Mouse (Mus musculus): ENCODE data around the gene Uspl1. TPM values are rescaled to one million over a fixed set of nuclear protein-coding genes. Genes with fewer than 3 reads are reported as not detected.

Uspl1 gene
- polyA plus RNA-seq, 1 experiment: 18.4 TPM

- Histone ChIP-seq H3K4me3 (no peak overlapping the region), H3K79me2 (ENCODE audit: control insufficient read depth, insufficient read depth) (no peaks in the 10 kb centered on the region), H3ac (ENCODE audit: control insufficient read depth, insufficient read length) (no peak overlapping the region), H3K36me3 (ENCODE audit: control insufficient read depth, insufficient read depth) (peaks cover 14% of the 10 kb centered on the region), H3K27me3 (ENCODE audit: control insufficient read depth, insufficient read depth, insufficient read length) (no peaks in the 10 kb centered on the region), H3K4me2 (ENCODE audit: low read depth) (no peak overlapping the region)
- TF ChIP-seq TCF12 (IDR thresholded peaks at IDR 0.05; ENCODE audit: insufficient read depth, poor library complexity, severe bottlenecking): no peak
- no peak for TF ChIP-seq REST (IDR thresholded peaks at IDR 0.05; ENCODE audit: insufficient read depth, insufficient read length)
- TF ChIP-seq SRF (IDR thresholded peaks at IDR 0.05; ENCODE audit: control insufficient read depth, insufficient read length, low read depth): no peak
- TF ChIP-seq TCF3 (IDR thresholded peaks at IDR 0.05; ENCODE audit: insufficient read length, low read depth): no peak
- no peak for TF ChIP-seq MYOD1 (IDR thresholded peaks at IDR 0.05; ENCODE audit: control insufficient read depth in 1 of 3, insufficient read length in 2 of 3, low read depth in 2 of 3)
- TF ChIP-seq MAX (IDR thresholded peaks at IDR 0.05; ENCODE audit: low read depth): no peak
- TF ChIP-seq USF1 (IDR thresholded peaks at IDR 0.05; ENCODE audit: low read depth): no peak
- TF ChIP-seq E2F4 (IDR thresholded peaks at IDR 0.05; ENCODE audit: insufficient read depth): no peak
- no peak for TF ChIP-seq MYOG (IDR thresholded peaks at IDR 0.05; ENCODE audit: control insufficient read depth in 1 of 3, insufficient read depth in 1 of 3, insufficient read length in 2 of 3, low read depth in 2 of 3)
- TF ChIP-seq POLR2AphosphoS2 (IDR thresholded peaks at IDR 0.05; ENCODE audit: insufficient read length, low read depth): no peak
- no peak for TF ChIP-seq CEBPB (IDR thresholded peaks at IDR 0.05; ENCODE audit: insufficient read depth, poor library complexity, severe bottlenecking)
Measured at GRCm38 (mm10) chr5:149219493-149219892, 35.3 kb downstream of the Uspl1 start.

- Histone ChIP-seq H3K4me3 (no peak overlapping the region), H3ac (ENCODE audit: control insufficient read depth, insufficient read length) (no peak overlapping the region), H3K27me3 (ENCODE audit: control insufficient read depth, insufficient read depth, insufficient read length) (no peaks in the 10 kb centered on the region), H3K36me3 (ENCODE audit: control insufficient read depth, insufficient read depth) (peaks cover 4% of the 10 kb centered on the region), H3K4me2 (ENCODE audit: low read depth) (no peak overlapping the region), H3K79me2 (ENCODE audit: control insufficient read depth, insufficient read depth) (no peaks in the 10 kb centered on the region)
- no peak for TF ChIP-seq MAX (IDR thresholded peaks at IDR 0.05; ENCODE audit: low read depth)
- TF ChIP-seq E2F4 (IDR thresholded peaks at IDR 0.05; ENCODE audit: insufficient read depth): no peak
- TF ChIP-seq REST (IDR thresholded peaks at IDR 0.05; ENCODE audit: insufficient read depth, insufficient read length): no peak
- no peak for TF ChIP-seq TCF3 (IDR thresholded peaks at IDR 0.05; ENCODE audit: insufficient read length, low read depth)
- TF ChIP-seq MYOD1 (IDR thresholded peaks at IDR 0.05; ENCODE audit: control insufficient read depth in 1 of 3, insufficient read length in 2 of 3, low read depth in 2 of 3): no peak
- no peak for TF ChIP-seq POLR2AphosphoS2 (IDR thresholded peaks at IDR 0.05; ENCODE audit: insufficient read length, low read depth)
Measured at GRCm38 (mm10) chr5:149221355-149221754, 37.2 kb downstream of the Uspl1 start.

DNA sequence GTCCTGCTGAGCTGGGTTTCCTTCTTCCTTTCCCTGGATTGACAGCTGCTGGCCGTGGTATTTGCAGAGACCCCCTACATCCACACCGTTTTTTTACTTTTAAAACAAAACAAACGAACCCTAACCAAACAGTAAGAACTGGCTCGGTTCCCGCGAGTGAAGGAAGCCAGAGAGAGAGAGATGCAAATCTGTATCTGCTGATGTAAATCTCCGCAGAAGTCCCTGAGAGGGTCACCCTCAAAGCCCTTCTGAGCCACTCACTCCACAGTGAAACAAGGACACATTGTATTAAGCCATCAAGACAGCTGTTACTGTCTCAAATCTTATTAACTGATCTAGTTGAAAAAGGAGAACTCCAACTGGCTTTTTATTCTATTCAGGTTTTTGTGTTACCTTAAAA lies 40.5 kb downstream of the Uspl1 start:
- no peaks in the 10 kb centered on the region for H3K27me3 ChIP-seq (ENCODE audit: control insufficient read depth, insufficient read depth, insufficient read length)
- no peaks in the 10 kb centered on the region for H3K79me2 ChIP-seq (ENCODE audit: control insufficient read depth, insufficient read depth)
- TF ChIP-seq MYOD1 (IDR thresholded peaks at IDR 0.05; ENCODE audit: control insufficient read depth in 1 of 3, insufficient read length in 2 of 3, low read depth in 2 of 3): no peak
- no peaks in the 10 kb centered on the region for H3K36me3 ChIP-seq (ENCODE audit: control insufficient read depth, insufficient read depth)
- H3ac ChIP-seq (ENCODE audit: control insufficient read depth, insufficient read length): no peak overlapping the region
- H3K4me3 ChIP-seq: no peak overlapping the region
- H3K4me2 ChIP-seq (ENCODE audit: low read depth): no peak overlapping the region

DNA sequence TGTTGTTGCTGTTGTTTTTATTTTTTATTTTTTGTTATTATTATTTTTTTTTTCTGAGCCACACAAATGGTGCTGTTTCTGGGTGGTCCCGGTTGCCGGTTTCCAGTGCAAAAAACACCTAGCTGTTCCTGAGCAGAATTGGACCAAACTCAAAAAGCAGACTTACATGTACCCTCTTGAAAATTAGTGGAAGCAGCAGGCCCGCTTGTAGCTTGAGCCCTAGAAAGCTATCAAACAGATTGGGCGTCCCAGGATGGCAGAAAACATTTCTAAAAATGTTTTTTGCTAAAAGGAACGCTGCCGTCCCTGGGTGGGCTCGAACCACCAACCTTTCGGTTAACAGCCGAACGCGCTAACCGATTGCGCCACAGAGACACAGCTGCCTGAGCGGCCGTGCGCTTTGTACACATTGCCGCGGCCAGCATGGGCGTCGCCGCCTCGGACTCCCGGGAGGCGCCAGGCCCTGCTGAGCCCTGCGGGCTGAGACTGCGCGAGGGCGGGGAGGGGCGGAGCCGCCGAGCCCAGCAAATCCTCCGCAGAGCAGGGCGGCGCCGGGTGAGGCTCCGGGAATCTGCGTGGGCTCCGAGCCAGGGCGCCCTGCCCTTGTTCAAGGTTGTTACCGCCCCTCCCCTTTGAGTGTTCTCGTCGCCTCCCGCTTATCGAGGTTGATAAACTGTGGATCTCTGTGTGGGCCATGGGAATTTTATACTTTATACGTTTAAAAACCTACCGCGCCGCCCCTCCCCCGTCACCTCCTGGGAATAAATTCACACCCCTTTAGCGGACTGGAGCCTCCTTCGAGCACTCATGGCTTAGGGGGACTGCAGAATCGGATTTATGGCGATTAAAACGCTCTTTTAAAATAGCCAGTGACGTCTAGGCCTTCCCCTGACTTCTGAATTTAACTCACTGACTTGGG lies 44.8 kb downstream of the Uspl1 start:
- H3K79me2 ChIP-seq (ENCODE audit: control insufficient read depth, insufficient read depth): no peaks in the 10 kb centered on the region
- H3ac ChIP-seq (ENCODE audit: control insufficient read depth, insufficient read length): no peak overlapping the region
- H3K4me2 ChIP-seq (ENCODE audit: low read depth): peak overlapping the region; percentile 84
- TF ChIP-seq POLR2AphosphoS2 (IDR thresholded peaks at IDR 0.05; ENCODE audit: insufficient read length, low read depth) (peak; percentile 56), MYOG (IDR thresholded peaks at IDR 0.05; ENCODE audit: control insufficient read depth in 1 of 3, insufficient read depth in 1 of 3, insufficient read length in 2 of 3, low read depth in 2 of 3) (peak in 2 of 3 experiments; percentile 47 to 75), MAX (IDR thresholded peaks at IDR 0.05; ENCODE audit: low read depth) (no peak), TCF3 (IDR thresholded peaks at IDR 0.05; ENCODE audit: insufficient read length, low read depth) (no peak), REST (IDR thresholded peaks at IDR 0.05; ENCODE audit: insufficient read depth, insufficient read length) (no peak), SRF (IDR thresholded peaks at IDR 0.05; ENCODE audit: control insufficient read depth, insufficient read length, low read depth) (no peak), MYOD1 (IDR thresholded peaks at IDR 0.05; ENCODE audit: control insufficient read depth in 1 of 3, insufficient read length in 2 of 3, low read depth in 2 of 3) (peak in 2 of 3 experiments; percentile 15 to 68), POLR2A (IDR thresholded peaks at IDR 0.05; ENCODE audit: insufficient read length, low read depth) (peak; percentile 66), TCF12 (IDR thresholded peaks at IDR 0.05; ENCODE audit: insufficient read depth, poor library complexity, severe bottlenecking) (no peak), E2F4 (IDR thresholded peaks at IDR 0.05; ENCODE audit: insufficient read depth) (no peak), CEBPB (IDR thresholded peaks at IDR 0.05; ENCODE audit: insufficient read depth, poor library complexity, severe bottlenecking) (peak; percentile 79), USF1 (IDR thresholded peaks at IDR 0.05; ENCODE audit: low read depth) (no peak)
- H3K27me3 ChIP-seq (ENCODE audit: control insufficient read depth, insufficient read depth, insufficient read length): no peaks in the 10 kb centered on the region
- no peaks in the 10 kb centered on the region for H3K36me3 ChIP-seq (ENCODE audit: control insufficient read depth, insufficient read depth)
- H3K4me3 ChIP-seq: peak overlapping the region; percentile 37
